Mouse (Mus musculus) leukemia stem cell, adult 10-12 weeks (primary cell): ENCODE measurements around the gene Abcc12. TPM values are rescaled to one million over a fixed set of nuclear protein-coding genes. Genes with fewer than 3 reads are reported as not detected.

Experiments
- polyA plus RNA-seq: library from polyadenylated mRNA; stranded (reverse); fragments of >175 nt; gene quantifications from 2 replicates; pipeline ENCODE4 v1.2.3, GENCODE M21; 2012; ENCODE audit warnings: low replicate concordance

Abcc12 gene
- polyA plus RNA-seq, result not detected in 2 replicates

GRCm38 (mm10) chr8:86580458-86580857, at the start of gene Abcc12:
Abcc12 (minus strand) TSS chr8:86580686.

GRCm38 (mm10) chr8:86623911-86624731, 43.6 kb upstream of the Abcc12 start, which contains the start of gene Lonp2:
Lonp2 (plus strand) TSS chr8:86624043.

Other genes with a start within 250 kb of the Abcc12 start
- gene Lonp2, start 43.4 kb upstream of the Abcc12 start, polyA plus RNA-seq, result 24.2 and 75.5 TPM in 2 replicates
- gene Gm10638, start 165.0 kb upstream of the Abcc12 start, polyA plus RNA-seq, result 0.55 and 4.4 TPM in 2 replicates
- 6.5 and 8.6 TPM in 2 replicates for gene Siah1a, start 165.2 kb upstream of the Abcc12 start, polyA plus RNA-seq